Comparison of ENCODE assay signal across 35 mouse cellular contexts in genomic region chr4:40204374-40204773, GRCm38 (mm10).
"Had no signal": no experiment of that assay in that cellular context is flagged by ENCODE, and none has a peak within 500 bp of the region (broad histone marks: within the 10 kb centered on the region; RNA-seq: fewer than 3 reads in every experiment).

No protein-coding gene starts in this region.

- H3K4me1 ChIP-seq: heart, embryonic 10.5 days; heart, embryonic 13.5 days; hindbrain, embryonic 10.5 days; hindbrain, embryonic 12.5 days; hindbrain, embryonic 13.5 days; hindbrain, embryonic 15.5 days; intestine, embryonic 15.5 days; kidney, embryonic 15.5 days had no signal

- ATAC-seq: hindbrain, embryonic 16.5 days; hindbrain, postnatal 0 days; inflammation-experienced regulatory T-cells, adult 6 months; intestine, embryonic 15.5 days; intestine, embryonic 16.5 days; intestine, postnatal 0 days had no signal

- H3K27me3 ChIP-seq: heart, embryonic 12.5 days; heart, embryonic 13.5 days; heart, embryonic 15.5 days; hindbrain, embryonic 12.5 days; hindbrain, embryonic 13.5 days; hindbrain, embryonic 15.5 days; intestine, embryonic 15.5 days; kidney, embryonic 15.5 days had no signal

- H3K4me2 ChIP-seq: heart, embryonic 11.5 days; heart, embryonic 12.5 days; heart, embryonic 13.5 days; heart, embryonic 15.5 days; hindbrain, embryonic 12.5 days; hindbrain, embryonic 13.5 days; hindbrain, embryonic 14.5 days; hindbrain, embryonic 15.5 days; intestine, embryonic 15.5 days; kidney, embryonic 15.5 days had no signal

- DNase-seq: heart, postnatal 10 days; heart, postnatal 14 days; heart, postnatal 36 days; heart, postnatal 4 days; kidney, adult 11 months; kidney, adult 18-20 months; kidney, adult 2 months; kidney, adult 8-10 months; kidney, adult 9 months; kidney, postnatal 10 days; kidney, postnatal 14 days; kidney, postnatal 25 days; kidney, postnatal 36 days; kidney, postnatal 4 days; layer of hippocampus, adult 9-11 months; layer of hippocampus, postnatal 36 days had no signal

- H3K9me3 ChIP-seq: heart, embryonic 10.5 days; heart, embryonic 12.5 days; heart, embryonic 13.5 days; heart, embryonic 15.5 days; hindbrain, embryonic 10.5 days; hindbrain, embryonic 12.5 days; hindbrain, embryonic 13.5 days; hindbrain, embryonic 15.5 days; intestine, embryonic 15.5 days; kidney, embryonic 15.5 days had no signal

- H3K9ac ChIP-seq: heart, embryonic 12.5 days; heart, embryonic 13.5 days; heart, embryonic 15.5 days; hindbrain, embryonic 12.5 days; hindbrain, embryonic 13.5 days; hindbrain, embryonic 14.5 days; hindbrain, embryonic 15.5 days; intestine, embryonic 15.5 days; kidney, embryonic 15.5 days had no signal

- H3K27ac ChIP-seq: heart, embryonic 10.5 days; heart, embryonic 13.5 days; heart, embryonic 15.5 days; hindbrain, embryonic 10.5 days; hindbrain, embryonic 12.5 days; hindbrain, embryonic 13.5 days; hindbrain, embryonic 14.5 days; hindbrain, embryonic 15.5 days; hindbrain, postnatal 0 days; intestine, embryonic 15.5 days; kidney, embryonic 15.5 days; kidney, postnatal 0 days; layer of hippocampus, adult 2 months had no signal

- H3K36me3 ChIP-seq: intestine, embryonic 15.5 days had no signal

- H3K4me3 ChIP-seq: heart, embryonic 10.5 days; heart, embryonic 12.5 days; heart, embryonic 13.5 days; heart, embryonic 15.5 days; hindbrain, embryonic 10.5 days; hindbrain, embryonic 12.5 days; hindbrain, embryonic 13.5 days; hindbrain, embryonic 15.5 days; intestine, embryonic 15.5 days; kidney, embryonic 15.5 days; layer of hippocampus, adult 2 months had no signal
